Mouse (Mus musculus): ENCODE results near the gene Rtn4r.
A peak's percentile ranks its signal among the peaks of the same experiment; 100 is the strongest.

- TF ChIP-seq CTCF (IDR thresholded peaks at IDR 0.05; ENCODE audit: low read depth, low read length) (peak; percentile 69; the same call in 1 of the 2 replicates), POLR2A (IDR thresholded peaks at IDR 0.05; ENCODE audit: borderline replicate concordance, low read depth, low read length) (no peak)
Observed at GRCm38 (mm10) chr16:18108221-18108966, 19.0 kb upstream of the Rtn4r start.
